Mouse (Mus musculus): Measurements from ENCODE around the gene Gm17359.

DNA sequence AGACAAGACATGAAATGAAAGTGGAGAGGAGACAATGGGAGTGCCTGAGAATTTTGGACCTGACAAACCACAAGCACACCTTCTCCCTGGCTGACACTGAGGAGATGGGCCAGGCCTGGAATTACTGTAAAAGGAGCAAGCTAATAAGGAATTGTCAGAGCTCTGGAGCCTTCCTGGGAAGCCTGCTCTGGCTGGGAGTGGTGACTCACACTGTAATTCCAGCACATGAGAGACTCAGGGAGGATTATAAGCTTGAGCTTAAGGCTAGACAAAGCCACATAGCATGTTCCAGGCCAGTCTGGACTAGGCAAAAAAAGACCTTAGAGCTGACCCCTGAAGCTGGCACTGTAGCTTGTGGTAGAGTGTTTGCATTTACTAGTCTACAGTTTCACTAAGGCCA, 24.6 kb upstream of the Gm17359 start:
- TF ChIP-seq ZNF384 (IDR thresholded peaks at IDR 0.05; ENCODE audit: low read depth, low read length) (no peak), HCFC1 (IDR thresholded peaks at IDR 0.05; ENCODE audit: borderline replicate concordance, insufficient read depth, low read length) (no peak), CHD2 (IDR thresholded peaks at IDR 0.05; ENCODE audit: low read depth, low read length) (no peak)
